Mouse (Mus musculus) liver, embryonic 16.5 days (tissue): ENCODE measurements around the gene Pam16. TPM values are rescaled to one million over a fixed set of nuclear protein-coding genes. Genes with fewer than 3 reads are reported as not detected.

Experiments used
- ATAC-seq: fragments of 200-750 bp; cut with Nextera tagmentation; 2 replicates; pipeline ENCODE4 v1.8.0; 2017; ENCODE audit warnings: low read depth, mild to moderate bottlenecking, moderate number of reproducible peaks, moderate library complexity
- H3K27ac ChIP-seq: fragments of 300-500 bp; sonication (generic); 2 replicates; pipeline ENCODE4 v1.5.1; 2014; ENCODE audit warnings: mild to moderate bottlenecking, low read length
- H3K27me3 ChIP-seq: fragments of 300-500 bp; sonication (generic); 2 replicates; pipeline ENCODE4 v1.6.1; 2014; ENCODE audit warnings: low read depth, low read length, mixed read lengths; ENCODE audit not compliant: control insufficient read depth, insufficient read depth
- H3K36me3 ChIP-seq: fragments of 300-500 bp; sonication (generic); 2 replicates; pipeline ENCODE4 v1.6.1; 2014; ENCODE audit warnings: mild to moderate bottlenecking; ENCODE audit not compliant: control insufficient read depth, insufficient read depth
- H3K4me1 ChIP-seq: fragments of 300-500 bp; sonication (generic); 2 replicates; pipeline ENCODE4 v1.6.1; 2014; ENCODE audit warnings: low read depth, low read length, mixed read lengths; ENCODE audit not compliant: control insufficient read depth
- H3K4me2 ChIP-seq: fragments of 300-500 bp; sonication (generic); 2 replicates; pipeline ENCODE4 v1.6.1; 2014; ENCODE audit warnings: low read depth, low read length, mixed read lengths
- H3K4me3 ChIP-seq: fragments of 300-500 bp; sonication (generic); 2 replicates; pipeline ENCODE4 v1.5.1; 2014; ENCODE audit warnings: low read depth, mild to moderate bottlenecking, low read length
- H3K9ac ChIP-seq: fragments of 300-500 bp; sonication (generic); 2 replicates; pipeline ENCODE4 v1.6.1; 2014; ENCODE audit warnings: low read depth, low read length
- H3K9me3 ChIP-seq: fragments of 300-500 bp; sonication (generic); replicated peaks from 2 replicates; pipeline ENCODE4 v1.6.1; 2016; ENCODE audit warnings: low read length; ENCODE audit not compliant: control insufficient read depth
- WGBS: fragments of 180-500 bp; shearing (Covaris S2); extraction: QIAGEN DNeasy Blood & Tissue Kit; methylation state at CpG from one replicate; pipeline ENCODE4 v1.1.7; 2014; ENCODE audit not compliant: insufficient replicate concordance; 5-methylcytosine and 5-hydroxymethylcytosine counted together
- polyA plus RNA-seq: library from polyadenylated mRNA; unstranded; fragments of >200 nt; fragmentation: Nextera tagmentation; extraction: Ambion mirVana; gene quantifications from 2 replicates; pipeline ENCODE4 v1.2.1, GENCODE M21; 2015

Pam16 gene
- polyA plus RNA-seq, result 50.8 and 54.5 TPM in 2 replicates

DNA sequence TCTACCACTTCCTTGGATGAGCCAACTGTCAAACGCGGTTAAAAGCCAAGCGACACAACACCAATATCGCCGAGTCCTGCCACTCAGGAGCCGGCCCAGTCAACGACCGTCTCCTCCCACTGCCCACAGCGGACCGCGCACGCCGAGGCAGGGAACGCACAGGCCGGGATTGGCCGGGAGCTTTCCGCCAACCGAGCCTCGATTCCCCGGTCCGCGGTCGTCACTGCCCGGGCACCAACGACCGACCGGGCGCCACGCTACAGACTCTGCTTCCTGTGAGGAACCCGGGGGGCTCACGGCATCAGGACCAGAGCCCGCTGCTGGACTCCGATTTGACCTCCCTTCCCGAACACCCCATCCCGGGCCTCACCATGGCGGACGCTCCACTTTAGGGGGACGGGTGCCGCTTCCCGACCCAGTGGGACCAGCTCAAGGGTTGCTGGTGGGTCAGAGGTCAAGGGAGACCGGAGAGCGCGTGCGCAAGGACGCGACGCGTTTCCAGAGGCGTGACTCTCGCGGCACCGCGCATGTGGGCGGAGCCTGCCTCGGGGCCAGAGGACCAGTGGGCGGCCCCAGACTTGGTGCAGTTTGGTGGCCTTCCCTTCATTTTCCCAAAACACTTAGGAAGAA is at the start of gene Pam16:
Gene Pam16, minus strand, starts transcription at position 508 of the 630 bp plus-strand sequence.
- Histone ChIP-seq H3K9me3 (no peaks in the 10 kb centered on the region), H3K4me3 (peak within 1 kb of the TSS; percentile 81), H3K4me1 (peaks cover 20% of the 10 kb centered on the region), H3K9ac (peak within 1 kb of the TSS; percentile 87), H3K27ac (peak within 1 kb of the TSS; percentile 85), H3K4me2 (peak within 1 kb of the TSS; percentile 74), H3K36me3 (no peaks in the 10 kb centered on the region; the same call in 1 of the 2 replicates), H3K27me3 (no peaks in the 10 kb centered on the region)
- ATAC-seq, result peak; percentile 92
- under 1% methylated on average over 56 of the region's 56 CpGs for WGBS

DNA sequence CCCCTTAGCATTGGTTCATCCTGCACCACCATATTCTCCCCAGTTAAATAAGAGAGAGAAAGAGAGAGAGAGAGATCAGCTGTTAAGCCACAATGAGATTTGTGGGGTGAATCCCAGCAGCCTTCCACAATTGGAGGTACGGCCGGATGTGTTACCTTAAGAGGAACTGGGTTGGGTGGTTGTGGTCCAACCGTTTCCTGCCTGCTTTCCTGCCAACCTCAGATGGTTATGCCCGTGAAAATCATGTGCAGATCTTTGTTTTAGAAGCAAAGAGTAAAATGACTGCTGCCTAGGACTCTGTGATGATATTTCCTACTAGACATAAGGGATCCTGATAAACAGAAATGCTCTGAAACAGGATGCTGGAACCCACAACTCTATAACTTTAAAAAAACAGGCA is 49.3 kb upstream of the Pam16 start:
- 39% methylated on average over 4 of the region's 4 CpGs for WGBS
- Histone ChIP-seq H3K27ac (no peak overlapping the region; the same call in 1 of the 2 replicates), H3K4me3 (no peak overlapping the region), H3K4me2 (no peak overlapping the region), H3K9me3 (no peaks in the 10 kb centered on the region), H3K27me3 (no peaks in the 10 kb centered on the region), H3K9ac (no peak overlapping the region), H3K4me1 (peaks cover 17% of the 10 kb centered on the region), H3K36me3 (no peaks in the 10 kb centered on the region; the same call in 1 of the 2 replicates)
- no peak for ATAC-seq

DNA sequence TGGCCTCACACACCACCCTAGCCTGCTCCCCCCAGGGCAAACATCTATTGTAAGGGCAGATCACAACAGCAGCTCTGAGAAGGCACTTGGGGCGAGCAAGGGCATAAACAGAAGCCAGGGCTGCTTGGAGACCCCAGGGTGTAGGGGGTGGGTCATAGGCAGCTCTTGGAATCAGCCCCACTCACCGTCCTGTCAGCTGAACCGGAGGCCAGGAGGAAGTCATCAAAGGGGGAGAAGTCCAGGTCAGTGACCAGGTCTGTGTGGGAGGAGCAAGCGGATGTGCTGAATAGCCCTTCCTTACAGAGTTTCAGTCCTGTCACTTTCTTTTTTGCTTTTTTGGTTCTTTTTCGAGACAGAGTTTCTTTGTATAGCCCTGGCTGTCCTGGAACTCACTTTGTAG is 45.5 kb upstream of the Pam16 start:
- Histone ChIP-seq H3K9me3 (no peaks in the 10 kb centered on the region), H3K27ac (no peak overlapping the region), H3K4me2 (no peak overlapping the region), H3K9ac (no peak overlapping the region), H3K36me3 (peaks cover 2% of the 10 kb centered on the region), H3K4me1 (peaks cover 5% of the 10 kb centered on the region), H3K27me3 (no peaks in the 10 kb centered on the region), H3K4me3 (no peak overlapping the region)
- peak; percentile 32; the same call in 1 of the 2 replicates for ATAC-seq
- 64% methylated on average over 5 of the region's 5 CpGs for WGBS

DNA sequence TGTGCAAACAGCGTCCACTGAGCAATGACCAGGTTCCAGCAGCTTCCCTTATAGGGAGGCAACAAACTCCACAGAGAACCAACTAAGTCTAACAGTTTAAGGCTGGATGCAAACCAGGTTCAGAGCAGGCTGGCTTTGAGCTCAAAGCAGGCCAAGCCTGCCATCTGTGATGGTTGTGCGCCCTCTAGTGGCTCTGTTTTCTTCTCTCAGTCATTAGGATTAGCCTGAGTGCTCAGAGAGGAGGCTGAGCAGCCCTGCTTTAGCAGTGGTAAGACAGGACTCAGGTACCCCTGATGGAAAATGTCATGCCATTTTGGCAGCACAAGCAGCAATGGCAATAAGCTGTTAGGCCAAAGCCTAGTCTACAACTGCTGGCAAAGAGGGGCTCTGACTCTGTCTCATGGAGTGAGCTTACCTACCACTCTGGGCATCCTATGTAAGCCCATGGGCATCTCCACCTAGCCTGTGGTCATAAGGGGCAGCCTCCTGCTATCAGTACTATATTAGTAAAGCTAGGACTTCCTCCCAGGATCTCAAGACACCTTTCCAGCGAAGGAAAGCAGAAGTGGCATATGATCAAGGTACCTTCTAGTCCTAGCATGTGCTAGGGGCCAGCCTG is 42.5 kb upstream of the Pam16 start:
- peaks cover 5% of the 10 kb centered on the region; the same call in 1 of the 2 replicates for H3K36me3 ChIP-seq
- H3K27ac ChIP-seq, result no peak overlapping the region
- no peak overlapping the region for H3K9ac ChIP-seq
- no peaks in the 10 kb centered on the region for H3K27me3 ChIP-seq
- 26% methylated on average over 3 of the region's 3 CpGs for WGBS
- H3K4me3 ChIP-seq, result no peak overlapping the region
- no peaks in the 10 kb centered on the region for H3K4me1 ChIP-seq
- H3K4me2 ChIP-seq, result no peak overlapping the region
- no peaks in the 10 kb centered on the region for H3K9me3 ChIP-seq
- peak; percentile 74 for ATAC-seq

DNA sequence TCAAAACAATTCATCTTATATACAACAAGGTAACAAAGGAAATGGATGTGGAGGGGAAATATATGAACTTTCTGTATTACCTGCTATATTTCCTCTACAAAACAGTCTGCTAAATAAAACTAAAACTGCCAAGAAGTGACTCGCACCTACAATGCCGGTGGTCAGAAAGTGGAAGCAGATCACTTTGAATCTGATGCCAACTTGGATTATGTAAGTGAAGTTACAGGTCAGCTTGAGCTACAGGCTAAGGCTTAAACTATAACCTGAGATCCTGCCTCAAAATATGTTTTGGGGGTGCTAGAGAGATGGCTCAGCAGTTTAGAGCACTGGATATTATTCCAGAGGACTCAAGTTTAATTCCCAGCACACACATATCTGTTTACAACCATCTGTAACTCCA is 40.9 kb upstream of the Pam16 start:
- no peak overlapping the region for H3K4me3 ChIP-seq
- ATAC-seq, result no peak
- H3K27me3 ChIP-seq, result no peaks in the 10 kb centered on the region

DNA sequence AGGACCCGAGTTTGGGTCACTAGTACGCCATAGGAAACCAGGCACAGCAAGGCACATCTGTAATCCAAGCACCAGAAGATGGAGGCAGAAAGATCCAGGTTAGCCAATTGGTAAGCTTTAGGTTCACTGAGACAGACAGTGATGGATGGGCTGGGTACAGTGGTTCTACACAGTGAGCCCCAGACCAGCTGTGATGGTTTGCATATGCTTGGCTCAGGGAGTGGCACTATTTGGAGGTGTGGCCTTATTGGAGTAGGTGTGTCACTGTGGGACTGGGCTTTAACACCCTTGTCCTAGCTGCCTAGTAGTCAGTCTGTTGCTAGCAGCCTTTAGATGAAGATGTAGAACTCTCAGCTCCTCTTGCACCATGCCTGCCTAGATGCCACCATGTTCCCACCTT is 39.0 kb upstream of the Pam16 start:
- Histone ChIP-seq H3K36me3 (peaks cover 5% of the 10 kb centered on the region), H3K4me2 (no peak overlapping the region), H3K27me3 (no peaks in the 10 kb centered on the region), H3K4me3 (no peak overlapping the region), H3K9me3 (no peaks in the 10 kb centered on the region), H3K4me1 (no peaks in the 10 kb centered on the region), H3K27ac (no peak overlapping the region), H3K9ac (no peak overlapping the region)
- 77% methylated on average over 2 of the region's 2 CpGs for WGBS
- no peak for ATAC-seq

More for the DNA sequence above, 40.9 kb upstream of the Pam16 start:
- no peak overlapping the region for H3K27ac ChIP-seq
- WGBS, result 87% methylated on average over 2 of the region's 2 CpGs
- H3K4me2 ChIP-seq, result no peak overlapping the region
- peaks cover 5% of the 10 kb centered on the region for H3K36me3 ChIP-seq
- no peak overlapping the region for H3K9ac ChIP-seq
- H3K4me1 ChIP-seq, result no peaks in the 10 kb centered on the region
- no peaks in the 10 kb centered on the region for H3K9me3 ChIP-seq

DNA sequence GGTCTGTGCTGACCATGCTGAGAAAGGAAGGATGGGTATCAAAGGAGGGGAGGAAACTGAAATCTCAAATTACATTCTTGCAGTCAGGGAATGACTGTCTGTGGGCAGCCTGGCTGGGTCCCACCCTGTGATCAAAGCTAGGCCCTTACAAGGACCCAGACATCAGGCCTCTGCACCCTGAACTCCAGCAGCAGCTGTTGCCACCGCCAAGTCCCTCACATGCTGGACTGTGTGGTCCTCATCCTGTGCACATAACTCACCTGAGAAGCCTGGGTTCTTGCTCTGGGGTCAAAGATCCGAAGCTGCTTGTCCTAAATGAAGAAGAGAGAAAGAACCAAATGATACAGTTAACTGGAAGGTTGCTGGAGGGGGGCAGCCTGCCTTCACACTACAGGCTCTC is 36.8 kb upstream of the Pam16 start:
- ATAC-seq, result no peak
- no peaks in the 10 kb centered on the region for H3K9me3 ChIP-seq
- no peak overlapping the region for H3K27ac ChIP-seq
- H3K4me2 ChIP-seq, result no peak overlapping the region
- 71% methylated on average over 2 of the region's 2 CpGs for WGBS
- H3K4me3 ChIP-seq, result no peak overlapping the region
- H3K9ac ChIP-seq, result no peak overlapping the region
- H3K4me1 ChIP-seq, result no peaks in the 10 kb centered on the region; the same call in 1 of the 2 replicates
- peaks cover 3% of the 10 kb centered on the region; the same call in 1 of the 2 replicates for H3K36me3 ChIP-seq
- H3K27me3 ChIP-seq, result no peaks in the 10 kb centered on the region

DNA sequence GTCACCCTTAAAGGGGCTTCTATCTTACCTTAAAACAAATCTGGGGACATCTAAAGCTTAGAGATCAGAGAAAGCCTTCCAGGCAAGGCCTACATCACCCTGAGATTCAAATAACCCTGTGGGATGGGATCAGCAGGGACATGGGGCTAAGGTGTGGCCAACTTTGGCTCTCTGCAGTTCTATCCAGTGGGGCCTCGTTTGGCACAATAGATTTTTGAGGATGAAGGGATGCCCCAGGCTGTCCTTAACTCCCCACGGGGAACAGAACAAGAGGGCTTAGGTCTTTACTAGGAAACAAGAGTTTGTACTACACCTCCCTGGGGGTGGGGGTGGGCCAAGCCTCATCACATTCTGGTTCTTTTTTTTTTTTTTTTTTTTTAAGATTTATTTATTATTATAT is 34.5 kb upstream of the Pam16 start:
- no peak overlapping the region for H3K27ac ChIP-seq
- no peak overlapping the region for H3K9ac ChIP-seq
- ATAC-seq, result no peak
- no peaks in the 10 kb centered on the region for H3K9me3 ChIP-seq
- WGBS, result 65% methylated on average over 2 of the region's 2 CpGs
- H3K4me1 ChIP-seq, result peaks cover 6% of the 10 kb centered on the region; the same call in 1 of the 2 replicates
- H3K27me3 ChIP-seq, result no peaks in the 10 kb centered on the region
- H3K4me3 ChIP-seq, result no peak overlapping the region
- H3K36me3 ChIP-seq, result no peaks in the 10 kb centered on the region; the same call in 1 of the 2 replicates
- no peak overlapping the region for H3K4me2 ChIP-seq

DNA sequence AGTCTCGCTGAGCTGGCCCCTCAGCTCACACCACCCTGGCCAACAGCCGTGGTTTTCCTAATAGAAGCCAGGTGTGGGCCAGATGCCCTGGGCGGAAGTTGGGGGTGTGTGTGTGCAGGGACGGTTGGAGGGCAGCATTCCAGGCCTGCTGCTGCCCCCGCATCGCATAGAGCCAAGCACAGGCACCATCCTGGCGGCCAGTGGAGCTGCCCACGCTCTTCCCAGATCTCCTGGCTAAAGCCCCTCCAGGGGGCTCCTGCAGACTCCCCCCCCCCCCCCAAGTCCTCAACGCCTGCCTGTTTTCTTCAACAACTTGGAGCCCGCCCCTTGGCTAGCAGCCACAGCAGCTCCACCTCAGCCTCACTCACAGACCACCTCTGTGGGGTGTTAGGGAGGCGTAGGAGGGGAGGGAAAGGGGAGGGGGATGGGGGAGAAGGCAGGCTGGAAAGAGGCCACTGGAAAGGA is 34.0 kb upstream of the Pam16 start:
- Histone ChIP-seq H3K27ac (no peak overlapping the region), H3K4me2 (no peak overlapping the region), H3K4me1 (peaks cover 6% of the 10 kb centered on the region; the same call in 1 of the 2 replicates), H3K36me3 (no peaks in the 10 kb centered on the region; the same call in 1 of the 2 replicates), H3K27me3 (no peaks in the 10 kb centered on the region), H3K9me3 (no peaks in the 10 kb centered on the region), H3K9ac (no peak overlapping the region), H3K4me3 (no peak overlapping the region)
- no peak for ATAC-seq
- WGBS, result 55% methylated on average over 11 of the region's 11 CpGs
